Mouse (Mus musculus) MEL (cell line): ENCODE results near the gene Trim23. TPM values are rescaled to one million over a fixed set of nuclear protein-coding genes. Genes with fewer than 3 reads are reported as not detected.

Source experiments
- DNase-seq: peaks from one replicate; pipeline ENCODE4 v3.0.0; 2011; ENCODE audit warnings: low read depth, low spot score
- H3K27ac ChIP-seq: 2 replicates; pipeline ENCODE4 v1.5.1; 2012; ENCODE audit warnings: low read depth, mild to moderate bottlenecking, control low read depth, low read length, moderate library complexity; ENCODE audit not compliant: control insufficient read depth
- H3K27me3 ChIP-seq, 2 experiments: fragments of 150-350 bp in 1 of 2; sonication (generic) in 1 of 2; 2 replicates each; pipeline ENCODE4 v1.6.1; 2012; ENCODE audit warnings: low read length in 2 of 2, mild to moderate bottlenecking in 2 of 2, improper control_type of control experiment in 1 of 2, moderate library complexity in 1 of 2; ENCODE audit not compliant: insufficient read depth in 2 of 2, control insufficient read depth in 1 of 2
- H3K36me3 ChIP-seq, 2 experiments: 2 replicates each; pipeline ENCODE4 v1.6.1; 2012 to 2014; ENCODE audit warnings: low read length in 2 of 2, improper control_type of control experiment in 1 of 2, inconsistent platforms in 1 of 2, mild to moderate bottlenecking in 1 of 2; ENCODE audit not compliant: insufficient read depth in 2 of 2, control insufficient read depth in 1 of 2
- H3K4me1 ChIP-seq, 2 experiments: fragments of 150-350 bp in 1 of 2; sonication (generic) in 1 of 2; 2 replicates each; pipeline ENCODE4 v1.6.1; 2012; ENCODE audit warnings: low read length in 2 of 2, improper control_type of control experiment in 1 of 2, mild to moderate bottlenecking in 1 of 2; ENCODE audit not compliant: insufficient read depth in 2 of 2, control insufficient read depth in 1 of 2
- H3K4me3 ChIP-seq, 2 experiments: fragments of 150-350 bp in 1 of 2; sonication (generic) in 1 of 2; 2 replicates each; pipeline ENCODE4 v1.5.1; 2012; ENCODE audit warnings: low read depth in 2 of 2, low read length in 2 of 2, mild to moderate bottlenecking in 2 of 2, moderate library complexity in 2 of 2, control low read depth in 1 of 2, improper control_type of control experiment in 1 of 2; ENCODE audit not compliant: control insufficient read depth in 1 of 2, insufficient read depth in 1 of 2
- H3K79me2 ChIP-seq: 2 replicates; pipeline ENCODE4 v1.6.1; 2012; ENCODE audit warnings: mild to moderate bottlenecking, low read length, moderate library complexity; ENCODE audit not compliant: control insufficient read depth, poor library complexity, insufficient read depth
- H3K9ac ChIP-seq: 2 replicates; pipeline ENCODE4 v1.6.1; 2012; ENCODE audit warnings: low read depth, mild to moderate bottlenecking, control low read depth, low read length, moderate library complexity; ENCODE audit not compliant: control insufficient read depth, poor library complexity, severe bottlenecking
- H3K9me3 ChIP-seq: fragments of 150-350 bp; sonication (generic); replicated peaks from 2 replicates; pipeline ENCODE4 v1.6.1; 2012; ENCODE audit warnings: mild to moderate bottlenecking, low read length, improper control_type of control experiment, moderate library complexity; ENCODE audit not compliant: insufficient read depth
- CHD1 ChIP-seq: IDR thresholded peaks from 2 replicates; pipeline ENCODE4 v1.6.1; 2012; ENCODE audit warnings: low read depth, mild to moderate bottlenecking, inconsistent platforms, low read length, improper control_type of control experiment
- CHD2 ChIP-seq: IDR thresholded peaks from 2 replicates; pipeline ENCODE4 v1.6.1; 2011; ENCODE audit warnings: low read length, improper control_type of control experiment
- CTCF ChIP-seq, 3 experiments: IDR thresholded peaks in 2 of 3; conservative IDR thresholded peaks in 1 of 3; 2 replicates each; pipeline ENCODE4 v1.5.1; 2011 to 2012; ENCODE audit warnings: low read length in 3 of 3, low read depth in 2 of 3, mild to moderate bottlenecking in 2 of 3, improper control_type of control experiment in 1 of 3, inconsistent platforms in 1 of 3, mixed read lengths in 1 of 3, moderate library complexity in 1 of 3; ENCODE audit not compliant: control insufficient read depth in 1 of 3, insufficient read depth in 1 of 3, poor library complexity in 1 of 3, severe bottlenecking in 1 of 3
- E2F4 ChIP-seq: IDR thresholded peaks from 2 replicates; pipeline ENCODE4 v1.6.1; 2011; ENCODE audit warnings: low read depth, low read length, improper control_type of control experiment, borderline replicate concordance
- ELF1 ChIP-seq: IDR thresholded peaks from 2 replicates; pipeline ENCODE4 v1.6.1; 2014; ENCODE audit warnings: low read depth, mild to moderate bottlenecking, inconsistent platforms, low read length, improper control_type of control experiment, moderate library complexity
- EP300 ChIP-seq, 2 experiments: IDR thresholded peaks; 2 replicates each; pipeline ENCODE4 v1.6.1; 2011; ENCODE audit warnings: improper control_type of control experiment in 2 of 2, low read length in 2 of 2, low read depth in 1 of 2, mild to moderate bottlenecking in 1 of 2
- GATA1 ChIP-seq: IDR thresholded peaks from 2 replicates; pipeline ENCODE4 v1.6.1; 2011; ENCODE audit warnings: low read depth, low read length, improper control_type of control experiment
- HCFC1 ChIP-seq: IDR thresholded peaks from 2 replicates; pipeline ENCODE4 v1.6.1; 2012; ENCODE audit warnings: low read depth, mild to moderate bottlenecking, inconsistent platforms, low read length, improper control_type of control experiment, moderate library complexity
- MAFK ChIP-seq: IDR thresholded peaks from 2 replicates; pipeline ENCODE4 v1.6.1; 2011; ENCODE audit warnings: low read depth, mild to moderate bottlenecking, low read length, improper control_type of control experiment, borderline replicate concordance
- MAZ ChIP-seq: IDR thresholded peaks from 2 replicates; pipeline ENCODE4 v1.6.1; 2012; ENCODE audit warnings: low read depth, mild to moderate bottlenecking, inconsistent platforms, low read length, improper control_type of control experiment
- MEF2A ChIP-seq: IDR thresholded peaks from 2 replicates; pipeline ENCODE4 v1.6.1; 2014; ENCODE audit warnings: low read depth, mild to moderate bottlenecking, inconsistent platforms, low read length, improper control_type of control experiment; ENCODE audit not compliant: poor library complexity, insufficient replicate concordance, severe bottlenecking; ENCODE audit errors: extremely low read depth
- MYB ChIP-seq: IDR thresholded peaks from 2 replicates; pipeline ENCODE4 v1.6.1; 2011; ENCODE audit warnings: mild to moderate bottlenecking, low read depth, low read length, improper control_type of control experiment
- NRF1 ChIP-seq: IDR thresholded peaks from 2 replicates; pipeline ENCODE4 v1.6.1; 2014; ENCODE audit warnings: low read depth, mild to moderate bottlenecking, inconsistent platforms, low read length, improper control_type of control experiment, moderate library complexity; ENCODE audit not compliant: poor library complexity, insufficient read depth, severe bottlenecking
- POLR2A ChIP-seq, 2 experiments: IDR thresholded peaks; 2 replicates each; pipeline ENCODE4 v1.6.1; 2011 to 2012; ENCODE audit warnings: low read length in 2 of 2, mild to moderate bottlenecking in 2 of 2, control low read depth in 1 of 2, improper control_type of control experiment in 1 of 2, low read depth in 1 of 2, moderate library complexity in 1 of 2; ENCODE audit not compliant: control insufficient read depth in 1 of 2, insufficient read depth in 1 of 2, poor library complexity in 1 of 2
- POLR2AphosphoS5 ChIP-seq: IDR thresholded peaks from 2 replicates; pipeline ENCODE4 v1.6.1; 2012; ENCODE audit warnings: low read depth, borderline replicate concordance, mild to moderate bottlenecking, inconsistent platforms, low read length, moderate library complexity, mixed read lengths
- RAD21 ChIP-seq: IDR thresholded peaks from 2 replicates; pipeline ENCODE4 v1.6.1; 2011; ENCODE audit warnings: mild to moderate bottlenecking, low read depth, low read length, improper control_type of control experiment
- SMC3 ChIP-seq: IDR thresholded peaks from 2 replicates; pipeline ENCODE4 v1.6.1; 2011; ENCODE audit warnings: low read depth, low read length, improper control_type of control experiment
- TBP ChIP-seq: IDR thresholded peaks from 2 replicates; pipeline ENCODE4 v1.8.0; 2011; ENCODE audit warnings: low read depth, low read length, improper control_type of control experiment
- UBTF ChIP-seq: IDR thresholded peaks from 2 replicates; pipeline ENCODE4 v1.6.1; 2012; ENCODE audit warnings: low read depth, mild to moderate bottlenecking, inconsistent platforms, low read length, improper control_type of control experiment, moderate library complexity, borderline replicate concordance; ENCODE audit not compliant: insufficient read depth
- USF2 ChIP-seq, 2 experiments: IDR thresholded peaks; 2 replicates each; pipeline ENCODE4 v1.6.1; 2011 to 2012; ENCODE audit warnings: improper control_type of control experiment in 2 of 2, low read length in 2 of 2, borderline replicate concordance in 1 of 2, inconsistent platforms in 1 of 2, low read depth in 1 of 2, mild to moderate bottlenecking in 1 of 2; ENCODE audit not compliant: insufficient read depth in 1 of 2
- ZC3H11A ChIP-seq: IDR thresholded peaks from 2 replicates; pipeline ENCODE4 v1.6.1; 2012; ENCODE audit warnings: low read depth, mild to moderate bottlenecking, inconsistent platforms, low read length, improper control_type of control experiment
- ZNF384 ChIP-seq: IDR thresholded peaks from 2 replicates; pipeline ENCODE4 v1.6.1; 2012; ENCODE audit warnings: low read depth, mild to moderate bottlenecking, inconsistent platforms, low read length, improper control_type of control experiment
- polyA plus RNA-seq, 2 experiments: library from polyadenylated mRNA; stranded (reverse) in 1 of 2; unstranded in 1 of 2; fragments of >175 nt in 1 of 2; fragments of >200 nt in 1 of 2; gene quantifications; 2 replicates each; pipeline versions ENCODE4 v1.2.1 to v1.2.4; 2012; ENCODE audit warnings: low replicate concordance in 2 of 2, low read depth in 1 of 2; ENCODE audit not compliant: insufficient read length in 2 of 2, insufficient read depth in 1 of 2, missing spikeins in 1 of 2
- total RNA-seq: library from RNA; depleted of rRNA; stranded (reverse); fragments of 300-350 nt; gene quantifications from 2 replicates; pipeline ENCODE4 v1.2.3, GENCODE M21; 2012

Gene Trim23
- total and polyA plus RNA-seq, 3 experiments: 5.8 to 8.5 TPM; not detected in 1

DNA sequence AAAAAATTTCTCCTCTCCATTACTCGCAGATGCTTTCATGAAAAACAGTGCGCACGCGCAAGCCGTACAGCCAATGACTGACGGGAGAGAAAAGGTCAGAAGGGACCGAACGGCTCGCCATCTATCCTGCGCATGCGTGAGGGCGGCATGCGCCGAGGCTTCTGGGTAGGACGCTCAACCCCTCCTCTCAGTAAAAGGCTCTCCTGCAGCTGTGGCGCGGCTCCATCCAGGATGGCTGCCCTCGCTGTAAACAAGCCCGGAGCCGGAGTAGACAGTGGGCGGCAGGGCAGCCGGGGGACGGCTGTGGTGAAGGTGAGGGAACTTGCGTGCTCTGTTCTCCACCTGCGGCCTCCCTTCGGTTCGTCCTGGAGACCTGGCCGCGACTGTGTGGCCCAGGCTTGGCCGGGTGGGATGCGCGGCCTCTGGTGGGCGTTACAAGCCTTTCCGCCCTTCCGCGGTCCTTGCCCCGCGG lies at the start of gene Trim23 (continued):
- no peak for TF ChIP-seq MYB
- peak; percentile 83 to 94 for TF ChIP-seq POLR2A (IDR thresholded peaks at IDR 0.05; ENCODE audit: control insufficient read depth in 1 of 2, insufficient read depth in 1 of 2, low read depth in 1 of 2, low read length in 2 of 2, poor library complexity in 1 of 2)
- TF ChIP-seq HCFC1: peak; percentile 83

DNA sequence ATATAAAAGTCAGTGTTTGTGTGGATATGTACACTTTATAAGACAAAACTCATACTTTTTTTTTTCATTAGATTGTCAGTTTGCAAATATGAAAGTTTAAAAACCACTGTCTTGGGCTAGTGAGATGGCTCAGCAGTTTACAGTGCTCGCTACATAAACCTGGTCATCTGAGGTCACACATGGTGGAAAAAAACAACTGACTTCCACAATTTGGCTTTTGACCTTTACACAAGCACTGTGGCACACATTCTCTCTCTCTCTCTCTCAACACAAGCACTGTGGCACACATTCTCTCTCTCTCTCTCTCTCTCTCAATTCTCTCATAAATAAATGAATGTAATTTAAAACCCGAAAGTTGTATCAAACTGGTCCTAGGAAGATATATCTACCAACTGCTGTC lies 46.0 kb upstream of the Trim23 start:
- Histone ChIP-seq H3K27me3 (no peaks in the 10 kb centered on the region), H3K9ac (no peak overlapping the region)
- no peak for TF ChIP-seq ZNF384
- TF ChIP-seq GATA1: no peak
- TF ChIP-seq E2F4: no peak
- no peak for TF ChIP-seq CTCF (IDR thresholded peaks at IDR 0.05 in 2 of 3, conservative IDR thresholded peaks at IDR 0.05 in 1 of 3; ENCODE audit: control insufficient read depth in 1 of 3, insufficient read depth in 1 of 3, low read depth in 2 of 3, low read length in 3 of 3, poor library complexity in 1 of 3, severe bottlenecking in 1 of 3)
- no peak for TF ChIP-seq POLR2AphosphoS5
- no peak for TF ChIP-seq CHD2
- TF ChIP-seq ELF1: no peak
- no peak for TF ChIP-seq MAZ
- TF ChIP-seq CHD1: no peak
- no peak for TF ChIP-seq TBP
- no peak for TF ChIP-seq SMC3
- no peak for TF ChIP-seq MEF2A
- no peak for TF ChIP-seq EP300 (IDR thresholded peaks at IDR 0.05; ENCODE audit: low read depth in 1 of 2, low read length in 2 of 2)
- TF ChIP-seq USF2 (IDR thresholded peaks at IDR 0.05; ENCODE audit: borderline replicate concordance in 1 of 2, insufficient read depth in 1 of 2, low read depth in 1 of 2, low read length in 2 of 2): no peak
- TF ChIP-seq, all 39 proteins: peak for 0
- DNase-seq: no peak
- Histone ChIP-seq H3K79me2 (no peaks in the 10 kb centered on the region), H3K36me3 (no peaks in the 10 kb centered on the region), H3K4me3 (no peak overlapping the region), H3K4me1 (no peaks in the 10 kb centered on the region), H3K9me3 (no peaks in the 10 kb centered on the region), H3K27ac (no peak overlapping the region)

- no peaks in the 10 kb centered on the region for H3K79me2 ChIP-seq
- no peak overlapping the region for H3K4me3 ChIP-seq
- no peaks in the 10 kb centered on the region for H3K4me1 ChIP-seq
- no peaks in the 10 kb centered on the region for H3K36me3 ChIP-seq
- TF ChIP-seq UBTF (no peak), NRF1 (no peak), ZC3H11A (no peak), RAD21 (no peak), MYB (no peak), HCFC1 (no peak), MAFK (no peak), MEF2A (no peak)
- H3K9me3 ChIP-seq: no peaks in the 10 kb centered on the region
- H3K27ac ChIP-seq: no peak overlapping the region
- DNase-seq: no peak
- H3K27me3 ChIP-seq: no peaks in the 10 kb centered on the region
- no peak overlapping the region for H3K9ac ChIP-seq
Measured at GRCm38 (mm10) chr13:104134510-104135085, 44.0 kb upstream of the Trim23 start.
